Mouse (Mus musculus): ENCODE results near the gene Tbc1d22b.
A peak's percentile ranks its signal among the peaks of the same experiment; 100 is the strongest.
"Not testable (repeated sequence)": the region's sequence is repeated elsewhere in the genome, so short reads cannot be mapped to it uniquely, and the experiment has no call there.

Tbc1d22b gene

GRCm38 (mm10) chr17:29549543-29550428 lies at the start of gene Tbc1d22b, which contains the start of gene Gm17657:
Tbc1d22b (plus strand) TSS chr17:29549785.
Gm17657 (minus strand) TSS chr17:29549638.
- DNase-seq (ENCODE audit: low spot score), result peak; percentile 91

- DNase-seq (ENCODE audit: low spot score), result peak; percentile 54
Observed at GRCm38 (mm10) chr17:29500243-29500740, 49.3 kb upstream of the Tbc1d22b start.

GRCm38 (mm10) chr17:29500802-29501469 lies 48.6 kb upstream of the Tbc1d22b start:
- DNase-seq (ENCODE audit: low spot score), result peak; percentile 89

- peak; percentile 67 for DNase-seq (ENCODE audit: low spot score)
Observed at GRCm38 (mm10) chr17:29502005-29502668, 47.4 kb upstream of the Tbc1d22b start.

- peak; percentile 59 for DNase-seq (ENCODE audit: low spot score)
Observed at GRCm38 (mm10) chr17:29502669-29503665, 46.6 kb upstream of the Tbc1d22b start.

- DNase-seq (ENCODE audit: low spot score), result no peak
Observed at GRCm38 (mm10) chr17:29503700-29504099, 45.9 kb upstream of the Tbc1d22b start.

- no peak for DNase-seq (ENCODE audit: low spot score)
Observed at GRCm38 (mm10) chr17:29508927-29509608, 40.5 kb upstream of the Tbc1d22b start.

- DNase-seq (ENCODE audit: low spot score), result no peak
Observed at GRCm38 (mm10) chr17:29510691-29511090, 38.9 kb upstream of the Tbc1d22b start.

GRCm38 (mm10) chr17:29513044-29513730 lies 36.4 kb upstream of the Tbc1d22b start:
- peak; percentile 84 for DNase-seq (ENCODE audit: low spot score)

- DNase-seq (ENCODE audit: low spot score), result peak; percentile 84
Observed at GRCm38 (mm10) chr17:29514435-29514834, 35.1 kb upstream of the Tbc1d22b start.

- DNase-seq (ENCODE audit: low spot score), result not testable (repeated sequence)
Observed at GRCm38 (mm10) chr17:29518665-29519064, 30.9 kb upstream of the Tbc1d22b start.

- no peak for DNase-seq (ENCODE audit: low spot score)
Observed at GRCm38 (mm10) chr17:29519731-29520130, 29.9 kb upstream of the Tbc1d22b start.

GRCm38 (mm10) chr17:29525613-29526012 lies 24.0 kb upstream of the Tbc1d22b start:
- DNase-seq (ENCODE audit: low spot score), result no peak

- no peak for DNase-seq (ENCODE audit: low spot score)
Observed at GRCm38 (mm10) chr17:29528568-29529187, 20.9 kb upstream of the Tbc1d22b start.

- DNase-seq (ENCODE audit: low spot score), result no peak
Observed at GRCm38 (mm10) chr17:29530508-29530907, 19.1 kb upstream of the Tbc1d22b start.

GRCm38 (mm10) chr17:29531278-29531677 lies 18.3 kb upstream of the Tbc1d22b start:
- no peak for DNase-seq (ENCODE audit: low spot score)

GRCm38 (mm10) chr17:29531757-29532384 lies 17.7 kb upstream of the Tbc1d22b start:
- DNase-seq (ENCODE audit: low spot score), result no peak

- DNase-seq (ENCODE audit: low spot score), result no peak
Observed at GRCm38 (mm10) chr17:29533866-29534265, 15.7 kb upstream of the Tbc1d22b start.

GRCm38 (mm10) chr17:29540426-29540825 lies 9.2 kb upstream of the Tbc1d22b start:
- DNase-seq (ENCODE audit: low spot score), result no peak

All from c-Kit-positive CD71-positive TER-119-positive erythroid progenitor cells, embryonic 14.5 days (primary cell).